Mouse (Mus musculus): ENCODE data around the gene Sod1.

Sod1 gene

DNA sequence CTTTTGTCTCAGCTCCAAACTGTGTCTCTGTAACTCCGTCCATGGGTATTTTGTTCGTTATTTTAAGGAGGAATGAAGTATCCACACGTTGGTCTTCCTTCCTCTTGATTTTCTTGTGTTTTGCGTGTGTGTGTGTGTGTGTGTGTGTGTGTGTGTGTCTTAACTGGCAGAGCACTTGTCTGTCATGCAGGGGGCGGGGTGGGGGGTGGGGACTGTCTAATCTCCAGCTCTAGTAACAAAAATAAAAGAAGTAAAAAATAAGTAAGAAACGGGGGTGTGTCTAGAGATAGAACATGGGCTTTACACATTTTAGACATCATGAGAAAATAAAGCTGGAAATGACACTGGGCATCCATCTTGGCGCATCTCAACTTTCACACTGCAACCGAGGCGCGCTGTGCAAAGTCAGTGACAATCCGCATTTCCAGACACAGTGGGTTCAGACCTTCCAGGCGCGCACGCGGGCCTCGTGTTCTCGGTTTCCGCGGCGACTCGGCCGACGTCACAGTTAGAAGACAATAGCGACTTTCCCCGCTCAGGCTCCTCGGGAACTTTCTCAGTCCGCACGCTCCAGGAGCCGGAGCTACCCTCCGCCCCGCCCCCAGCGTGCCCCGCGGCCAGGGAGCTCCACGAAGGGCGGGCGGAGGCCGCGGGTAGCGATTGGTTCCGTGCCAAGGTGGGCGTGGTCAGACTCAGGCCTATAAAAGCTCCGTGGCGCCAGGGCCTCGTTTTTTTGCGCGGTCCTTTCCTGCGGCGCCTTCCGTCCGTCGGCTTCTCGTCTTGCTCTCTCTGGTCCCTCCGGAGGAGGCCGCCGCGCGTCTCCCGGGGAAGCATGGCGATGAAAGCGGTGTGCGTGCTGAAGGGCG is at the start of gene Sod1:
Gene Sod1, plus strand, starts transcription at position 729 of the 866 bp plus-strand sequence.
- DNase-seq (ENCODE audit: low spot score), result peak; percentile 99

DNA sequence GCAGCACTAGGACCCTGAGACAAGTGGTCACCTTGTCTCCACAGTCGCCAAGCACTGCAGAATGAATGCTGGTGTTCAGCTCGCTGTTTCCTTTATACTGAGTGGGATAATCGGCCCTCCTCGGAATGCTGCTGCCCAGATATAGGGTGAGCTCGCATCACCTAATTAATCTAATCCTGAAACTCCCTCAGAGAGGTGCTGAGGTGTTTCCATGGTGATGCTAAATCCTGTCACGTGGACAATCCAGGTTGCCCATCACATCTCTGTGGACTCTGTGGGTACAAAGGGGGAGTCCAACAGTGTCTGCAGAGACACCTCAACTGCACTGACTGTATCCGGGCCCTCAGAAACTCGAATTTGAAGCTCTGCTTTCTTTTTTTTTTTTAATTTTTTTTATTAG is 49.1 kb upstream of the Sod1 start:
- DNase-seq (ENCODE audit: low spot score), result no peak

DNA sequence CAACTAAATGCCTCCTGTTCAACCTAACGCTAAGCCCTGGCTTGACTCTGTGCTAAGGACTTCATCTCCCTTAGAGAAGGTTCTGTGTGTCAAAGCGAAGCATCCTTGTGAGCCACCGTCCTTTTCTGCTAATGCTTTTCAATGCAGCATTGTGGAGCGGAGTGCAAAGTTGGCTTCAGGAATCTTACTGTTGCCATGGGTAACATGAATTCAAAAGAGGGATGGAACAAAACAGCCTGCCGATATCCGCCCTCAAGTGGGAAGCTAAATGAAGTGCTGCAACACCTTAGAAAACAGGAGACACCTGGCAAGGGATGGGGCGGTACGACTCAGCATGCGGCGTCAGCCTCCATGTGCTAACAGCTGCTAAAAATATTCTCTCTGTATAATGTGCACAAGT is 44.1 kb upstream of the Sod1 start:
- DNase-seq (ENCODE audit: low spot score), result no peak

DNA sequence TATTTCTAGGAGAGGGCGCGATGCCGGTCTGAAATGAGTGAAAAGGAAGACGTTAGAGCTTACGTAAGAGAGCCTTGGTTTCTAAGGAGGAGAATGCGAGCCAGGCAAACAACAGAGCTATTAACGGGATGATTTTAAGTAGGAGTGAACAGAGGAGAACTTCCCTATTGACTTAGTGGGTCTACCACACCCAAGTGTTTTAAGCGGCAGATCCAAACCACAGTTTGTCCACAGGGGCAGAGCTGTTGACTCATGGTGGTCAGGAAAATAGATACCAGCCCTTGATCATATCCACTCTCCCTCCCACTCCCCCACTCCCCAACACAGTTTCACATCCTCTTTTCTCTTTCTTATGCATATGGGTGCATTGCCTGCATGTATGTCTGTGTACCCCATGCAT is 43.1 kb upstream of the Sod1 start:
- DNase-seq (ENCODE audit: low spot score), result no peak

DNA sequence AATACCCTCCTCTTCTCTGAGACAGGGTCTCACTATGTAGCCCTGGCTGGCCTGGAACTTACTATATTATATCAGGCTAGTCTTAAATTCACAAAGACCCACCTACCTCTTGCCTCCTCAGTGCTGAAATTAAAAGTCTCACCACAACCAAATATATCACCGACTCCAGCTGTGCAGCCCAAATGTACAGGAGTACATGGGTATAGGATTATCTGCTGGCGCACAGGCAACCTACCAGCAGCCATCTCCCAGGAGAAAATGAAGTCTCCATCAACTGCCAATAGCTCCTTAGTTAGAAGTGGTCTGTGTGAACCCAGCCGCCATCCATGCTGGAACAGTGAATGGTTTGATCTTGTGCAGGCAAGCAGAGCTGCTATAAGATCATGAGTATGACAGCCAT is 42.1 kb upstream of the Sod1 start:
- DNase-seq (ENCODE audit: low spot score), result no peak

DNA sequence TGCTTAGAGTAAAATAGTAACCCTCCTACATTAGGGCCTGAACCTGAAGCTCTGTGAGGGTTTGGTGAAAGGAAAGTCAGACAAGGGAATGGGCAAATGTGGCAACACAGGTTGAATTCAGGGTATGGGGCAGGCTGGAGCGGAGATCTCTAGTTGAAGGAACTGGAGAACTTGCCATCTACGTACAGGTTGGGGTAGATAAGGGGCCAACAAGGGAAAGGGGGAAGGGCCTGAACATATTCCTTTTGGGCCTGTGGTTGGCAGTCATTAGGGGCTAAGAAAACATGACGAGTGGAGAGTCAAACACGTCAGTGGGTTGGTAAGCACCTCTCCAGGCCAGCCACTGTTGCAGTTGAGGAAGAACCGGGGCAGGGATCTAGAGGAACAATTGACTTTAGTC is 40.7 kb upstream of the Sod1 start:
- no peak for DNase-seq (ENCODE audit: low spot score)

DNA sequence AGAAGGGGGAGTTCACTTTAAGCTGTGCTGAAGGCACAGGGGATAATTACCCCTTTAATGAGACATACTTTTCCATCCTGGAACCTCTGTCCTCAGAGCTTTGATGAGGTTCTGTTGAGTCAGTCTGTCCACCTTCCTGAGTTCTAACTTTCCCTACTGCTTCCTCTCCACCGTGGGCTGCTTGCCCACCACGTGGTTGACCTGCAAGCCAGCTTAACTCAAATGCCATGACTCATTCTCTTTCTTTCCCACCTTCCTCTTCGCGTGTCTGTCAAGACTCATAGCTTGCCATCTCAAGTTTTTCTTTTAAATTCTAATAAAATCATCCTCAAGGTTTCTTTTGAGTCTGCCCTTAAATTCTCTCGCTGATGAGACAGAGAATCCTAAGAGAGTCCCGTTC is 39.6 kb upstream of the Sod1 start:
- no peak for DNase-seq (ENCODE audit: low spot score)

DNA sequence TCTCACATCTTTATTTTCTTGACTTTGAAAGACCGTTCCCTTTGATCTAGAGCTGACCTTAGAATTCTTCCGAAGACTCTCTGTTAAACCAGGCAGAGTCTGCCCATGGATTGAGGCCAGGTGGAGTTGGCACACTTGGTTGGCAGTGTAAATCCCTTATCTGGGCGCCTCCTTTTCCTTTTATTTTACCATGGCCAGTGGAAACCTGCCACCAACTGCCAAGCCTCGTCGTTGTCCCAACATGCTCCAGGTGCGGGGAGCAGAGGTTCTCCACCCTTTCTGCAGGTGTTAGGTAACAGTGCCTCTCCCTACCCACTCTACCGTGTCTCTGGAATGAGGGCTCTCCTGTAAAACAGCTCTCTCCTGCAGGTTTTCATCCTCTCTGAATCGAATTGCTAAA is 38.9 kb upstream of the Sod1 start:
- DNase-seq (ENCODE audit: low spot score), result no peak

DNA sequence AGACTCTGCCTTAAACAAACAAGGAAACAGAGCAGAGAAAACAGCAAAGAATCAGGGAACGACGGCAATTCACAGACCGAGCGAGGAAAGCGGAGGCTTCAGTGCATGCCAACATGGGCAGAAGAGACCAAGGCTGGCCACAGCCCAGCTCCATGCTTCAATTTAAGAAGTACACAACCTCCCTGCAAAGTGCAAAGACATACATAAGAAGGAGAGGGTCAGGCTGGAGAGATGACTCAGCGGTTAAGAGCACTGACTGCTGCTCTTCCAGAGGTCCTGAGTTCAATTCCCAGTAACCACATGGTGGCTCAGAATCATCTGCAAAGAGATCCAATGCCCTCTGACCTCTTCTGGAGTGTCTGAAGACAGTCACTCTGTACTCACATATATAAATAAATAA is 36.4 kb upstream of the Sod1 start:
- DNase-seq (ENCODE audit: low spot score), result no peak

DNA sequence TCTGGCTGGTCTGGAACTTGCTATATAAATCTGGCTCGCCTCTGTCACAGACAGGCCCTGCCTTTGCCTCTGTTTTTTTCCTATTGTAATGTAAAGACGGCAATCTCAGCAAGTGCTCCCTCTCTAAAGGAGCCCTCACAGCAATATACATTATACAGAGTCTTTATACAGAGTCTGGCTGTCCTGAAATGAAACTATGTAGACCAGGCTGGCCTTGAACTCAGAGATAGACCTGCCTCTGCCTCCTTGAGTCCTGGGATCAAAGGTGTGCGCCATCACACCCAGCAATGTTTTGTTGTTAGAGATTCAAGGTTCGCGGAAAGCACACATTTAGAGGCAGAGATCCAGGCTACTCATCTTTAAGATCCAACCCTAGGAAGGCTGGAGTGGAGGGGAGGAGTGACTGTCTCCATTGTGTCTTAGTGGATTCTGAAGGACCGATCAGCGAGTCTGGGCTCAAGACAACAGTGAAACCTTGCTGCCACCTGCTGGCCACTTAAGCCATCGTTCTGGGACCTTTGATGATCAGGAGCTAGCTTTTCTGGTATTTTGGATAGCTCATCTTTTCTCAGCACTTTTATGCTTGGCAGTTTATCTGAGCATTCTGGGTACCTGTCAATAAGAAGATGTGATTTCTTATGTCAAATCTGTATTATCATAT is 34.5 kb upstream of the Sod1 start:
- DNase-seq (ENCODE audit: low spot score), result peak; percentile 90

DNA sequence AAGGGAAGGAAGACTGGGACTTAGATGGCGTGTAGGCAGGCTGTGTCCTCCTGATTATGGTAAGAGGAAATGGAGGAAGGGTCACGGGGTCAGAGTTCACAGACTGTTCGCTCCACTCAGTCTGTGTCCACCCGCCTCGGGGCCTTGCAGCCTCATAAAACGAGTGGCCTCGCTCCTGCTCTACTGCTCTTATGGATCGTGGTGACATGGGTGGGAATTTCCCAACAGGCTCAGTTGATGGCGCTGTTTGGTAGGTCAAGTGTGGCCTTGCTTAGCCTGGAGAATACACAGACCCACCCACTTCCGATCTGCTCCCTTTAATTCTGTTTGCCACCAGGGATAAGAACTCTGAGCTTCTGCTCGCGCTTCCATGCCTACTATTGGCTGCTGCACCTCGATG is 33.1 kb upstream of the Sod1 start:
- DNase-seq (ENCODE audit: low spot score), result no peak

DNA sequence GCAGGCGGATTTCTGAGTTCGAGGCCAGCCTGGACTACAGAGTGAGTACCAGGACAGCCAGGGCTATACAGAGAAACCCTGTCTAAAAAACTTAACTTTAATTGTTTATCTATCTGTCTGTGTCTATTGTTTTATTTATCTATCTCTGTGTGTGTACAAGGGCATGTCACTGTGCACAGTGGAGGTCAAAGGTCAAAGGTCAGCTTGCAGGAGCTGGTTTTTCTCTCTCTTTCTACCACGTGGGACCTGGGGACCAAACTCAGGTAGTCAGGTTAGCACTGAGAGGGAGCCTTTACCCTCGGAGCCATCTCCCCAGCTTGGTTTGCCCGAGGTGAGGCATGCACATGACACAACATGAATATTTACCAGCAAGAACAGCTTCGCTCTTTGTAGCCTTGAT is 29.3 kb upstream of the Sod1 start:
- no peak for DNase-seq (ENCODE audit: low spot score)

DNA sequence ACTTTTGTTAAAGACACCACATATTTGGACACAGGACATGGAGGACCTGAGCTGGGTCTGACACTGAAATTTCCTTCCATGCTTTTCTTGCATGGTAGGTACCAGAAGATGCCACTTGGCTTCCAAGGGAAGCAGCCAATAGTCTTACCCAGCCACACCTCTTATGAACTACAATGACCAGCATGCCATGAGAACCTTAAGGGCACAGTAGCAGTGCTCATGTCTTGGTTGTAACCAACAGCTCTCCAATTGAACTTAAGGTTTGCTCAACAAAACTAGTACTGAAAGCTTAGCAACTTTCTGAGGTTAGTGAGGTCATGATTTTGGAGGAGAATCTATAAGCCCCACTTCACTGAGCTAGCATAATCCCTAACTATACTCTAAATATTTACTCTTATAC is 26.8 kb upstream of the Sod1 start:
- DNase-seq (ENCODE audit: low spot score), result no peak

DNA sequence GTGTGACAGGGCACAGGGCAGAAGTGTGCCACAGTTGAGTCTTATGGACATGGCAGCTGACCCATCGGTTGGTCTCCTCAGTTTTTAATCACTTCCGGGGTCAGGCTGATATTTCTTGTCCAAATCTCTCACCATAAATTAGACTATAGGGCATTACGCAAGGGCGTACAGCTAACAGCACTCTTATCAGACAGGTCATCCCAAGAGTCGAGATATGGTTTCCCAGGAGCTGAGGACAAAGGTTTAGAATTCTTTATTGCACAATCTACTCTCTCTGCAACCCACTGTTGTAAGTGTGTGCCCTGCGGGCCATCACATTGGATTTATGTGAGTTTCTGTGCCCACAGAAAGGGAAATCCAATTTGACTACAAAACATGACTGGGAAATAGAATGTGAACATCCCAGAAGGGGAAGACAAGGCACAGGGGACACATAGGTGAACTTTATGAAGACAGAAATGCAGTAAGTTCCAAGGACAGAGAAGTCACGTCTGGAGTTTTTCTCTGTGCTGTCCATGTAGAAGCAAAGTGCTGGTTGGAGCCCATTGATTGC is 23.8 kb upstream of the Sod1 start:
- DNase-seq (ENCODE audit: low spot score), result no peak

DNA sequence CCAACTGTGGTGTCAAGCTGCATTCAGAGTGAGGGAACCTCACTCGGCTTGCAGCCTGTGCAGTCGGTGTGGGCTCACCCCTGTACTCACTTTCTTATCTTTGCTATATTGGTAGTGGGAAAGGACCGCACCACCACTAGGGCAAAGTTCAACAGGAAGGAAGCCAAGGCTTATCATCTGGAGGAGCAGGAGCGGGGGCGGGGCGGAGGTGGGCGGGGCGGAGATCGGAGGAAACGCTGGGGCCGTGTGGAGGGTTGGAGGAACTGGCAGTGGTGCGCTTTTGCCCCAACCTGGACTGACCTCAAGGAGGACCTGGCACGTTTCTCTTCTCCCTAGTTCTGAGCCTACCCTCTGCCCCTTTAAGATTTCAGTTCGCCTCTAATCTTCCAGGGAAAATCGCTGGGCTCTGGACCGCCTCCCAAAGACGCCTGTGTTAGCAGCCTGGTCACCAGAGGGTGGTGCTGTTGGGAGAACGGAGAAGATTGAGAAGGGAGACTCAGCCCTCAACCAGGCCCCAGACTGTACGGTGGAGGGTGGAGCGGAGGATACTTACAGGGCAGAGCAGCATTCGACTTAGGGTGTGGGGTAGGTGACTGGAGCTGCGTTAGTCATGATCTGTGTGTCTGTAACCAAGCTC is 23.1 kb upstream of the Sod1 start:
- DNase-seq (ENCODE audit: low spot score), result peak; percentile 84

DNA sequence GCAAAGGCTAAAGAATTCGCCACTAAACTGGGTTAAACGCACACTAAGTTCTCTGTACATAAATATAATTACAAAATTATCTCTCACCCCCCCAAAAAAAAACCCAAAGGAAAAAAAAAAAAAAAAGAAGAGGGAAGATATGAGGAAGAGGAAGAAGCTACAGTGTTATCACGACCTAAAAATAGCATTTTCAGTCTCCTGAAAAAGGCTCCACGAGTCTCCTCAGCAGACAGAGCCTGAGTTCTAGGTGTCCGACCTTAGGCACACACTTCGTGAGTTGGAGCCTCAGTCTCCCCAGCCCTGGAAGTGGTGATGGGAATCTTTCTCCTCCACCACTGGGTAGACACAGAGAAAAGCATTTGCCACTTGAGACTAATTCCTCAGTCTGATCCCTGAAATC is 21.9 kb upstream of the Sod1 start:
- DNase-seq (ENCODE audit: low spot score), result no peak

DNA sequence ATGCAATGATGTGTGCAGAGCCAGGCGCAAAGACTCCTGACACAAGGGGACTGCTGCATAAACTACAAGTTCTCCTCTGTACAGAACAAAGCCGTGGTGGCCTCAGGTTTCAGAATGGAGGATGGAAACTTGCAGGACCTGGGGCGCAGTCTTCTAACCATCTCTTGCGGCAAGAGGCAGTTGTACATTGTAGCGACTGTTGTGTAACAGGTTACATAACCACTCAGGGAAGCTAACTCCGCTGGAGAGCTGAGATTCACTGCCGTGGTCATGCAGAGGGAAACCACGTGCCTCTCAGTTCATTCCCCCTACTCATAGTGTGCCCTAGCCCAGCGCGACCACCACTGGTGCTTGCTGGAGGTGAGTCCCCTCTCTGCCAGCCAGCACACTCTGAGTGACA is 21.4 kb upstream of the Sod1 start:
- DNase-seq (ENCODE audit: low spot score), result no peak

DNA sequence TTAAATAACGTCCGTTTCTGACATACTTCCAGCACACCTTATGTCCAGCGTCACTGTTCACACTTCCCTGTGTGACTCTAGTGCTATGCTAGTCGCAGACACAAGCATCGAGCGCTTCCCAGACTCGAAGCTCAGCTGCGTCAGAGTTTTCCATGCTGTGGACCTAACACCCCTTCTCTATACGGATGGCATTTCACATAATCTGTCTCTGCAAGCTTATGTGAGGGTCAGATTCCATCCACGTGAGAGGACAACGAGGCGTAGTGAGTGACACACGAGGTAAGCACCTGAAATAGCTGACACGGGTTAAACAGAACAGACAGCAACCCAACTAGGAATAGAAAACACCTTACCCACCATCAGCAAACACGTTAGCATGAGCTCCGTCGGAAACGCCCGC is 18.4 kb upstream of the Sod1 start:
- DNase-seq (ENCODE audit: low spot score), result no peak

DNA sequence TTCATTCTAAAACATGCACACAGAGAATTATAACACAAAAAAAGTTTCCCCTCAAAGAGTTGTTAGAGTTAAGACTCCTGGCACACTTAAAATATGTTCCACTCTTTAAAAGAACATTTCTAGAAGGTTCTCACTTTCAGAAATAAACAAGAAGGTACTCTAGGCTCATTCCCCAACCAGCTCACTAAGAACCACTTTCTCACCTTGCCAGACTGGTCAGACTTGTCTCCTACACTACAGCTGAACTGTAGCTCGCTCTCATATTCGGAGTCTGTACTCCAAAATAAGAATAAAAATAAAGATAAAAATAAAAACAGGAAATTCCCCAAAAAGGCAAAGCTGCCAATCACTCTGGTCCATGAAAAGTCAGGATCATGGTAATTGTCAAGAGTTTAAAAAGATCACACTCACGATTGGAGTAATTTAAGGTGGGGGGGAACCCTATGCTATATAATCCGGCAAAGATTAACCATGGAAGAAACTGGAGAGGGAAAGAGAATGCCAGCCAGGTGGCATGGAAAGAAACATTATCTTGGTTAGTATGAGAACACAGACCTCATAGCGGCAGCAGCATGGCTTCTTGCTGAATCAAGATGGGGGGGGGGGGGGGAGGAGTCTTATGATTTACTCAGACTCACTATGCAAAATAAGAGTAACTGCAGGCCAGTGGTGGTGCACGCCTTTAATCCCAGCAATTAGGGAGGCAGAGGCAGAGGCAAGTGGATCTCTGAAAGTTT is 17.2 kb upstream of the Sod1 start:
- DNase-seq (ENCODE audit: low spot score), result no peak

DNA sequence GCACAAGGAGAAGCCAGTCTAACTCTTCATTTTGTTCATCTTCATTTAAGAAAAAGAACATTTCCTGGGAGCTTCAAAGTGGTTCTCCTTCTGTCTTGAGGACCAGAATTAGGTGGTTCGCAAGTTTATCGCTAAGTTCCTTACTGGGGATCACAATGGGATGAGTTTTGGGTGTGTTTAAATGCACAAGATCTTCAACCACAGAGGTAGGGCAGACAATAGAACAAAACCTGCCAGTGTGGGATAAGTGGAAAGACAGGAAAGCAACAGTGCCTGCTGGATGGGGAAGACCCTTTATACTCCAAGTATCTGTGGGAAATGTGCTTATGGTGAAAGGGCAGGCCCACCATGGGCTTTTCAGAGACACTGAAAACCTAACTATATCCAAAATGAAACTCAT is 15.7 kb upstream of the Sod1 start:
- no peak for DNase-seq (ENCODE audit: low spot score)

DNA sequence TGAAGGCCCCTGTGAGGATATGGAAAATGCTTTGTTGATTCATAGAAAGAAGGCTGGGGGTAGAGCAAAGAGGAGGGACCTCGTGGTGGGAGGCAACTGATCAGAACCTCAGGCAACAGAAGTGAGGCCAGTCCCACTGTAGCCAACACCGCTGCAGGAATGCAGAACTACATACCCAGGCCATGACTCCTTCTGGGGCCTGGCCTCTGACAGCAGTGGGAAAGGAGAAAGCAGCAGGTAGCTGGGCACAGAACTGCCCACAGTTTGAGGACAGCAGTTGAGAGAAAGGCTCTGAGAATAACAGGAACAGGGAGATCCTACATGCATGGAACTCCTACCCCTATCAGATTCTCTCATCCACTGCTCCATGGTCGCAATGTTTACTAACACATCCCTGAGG is 11.6 kb upstream of the Sod1 start:
- DNase-seq (ENCODE audit: low spot score), result no peak

DNA sequence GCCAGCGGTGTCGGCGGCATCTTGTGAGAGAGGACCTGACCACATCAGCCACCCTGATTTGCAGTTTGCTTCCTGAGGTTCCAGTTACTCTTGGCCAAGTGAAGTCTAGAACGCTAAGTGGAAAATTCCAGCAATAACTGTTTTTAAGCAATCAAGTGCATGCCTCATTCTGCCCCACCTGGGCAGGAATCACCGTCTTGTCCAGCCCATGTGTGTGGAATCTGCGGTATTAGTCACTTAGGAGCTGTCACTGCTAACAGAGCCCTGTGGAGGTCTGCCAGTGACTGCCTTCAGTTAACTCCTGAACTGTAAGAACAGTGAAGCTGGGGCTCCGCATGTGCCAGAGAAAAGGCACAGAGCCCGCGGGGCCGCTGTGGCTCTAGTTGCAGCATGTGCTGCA is 9.8 kb upstream of the Sod1 start:
- DNase-seq (ENCODE audit: low spot score), result no peak

Data from testis, postnatal 10 days (tissue).